Mouse (Mus musculus) adrenal gland, adult (tissue): ENCODE data around the gene Mark2.

ENCODE experiments used
- DNase-seq, 2 experiments: peaks; one replicate each; pipeline ENCODE4 v3.0.0; 2022 to 2023; ENCODE audit warnings: low spot score in 1 of 2; ENCODE audit not compliant: inconsistent age in 2 of 2

The Mark2 gene

DNA sequence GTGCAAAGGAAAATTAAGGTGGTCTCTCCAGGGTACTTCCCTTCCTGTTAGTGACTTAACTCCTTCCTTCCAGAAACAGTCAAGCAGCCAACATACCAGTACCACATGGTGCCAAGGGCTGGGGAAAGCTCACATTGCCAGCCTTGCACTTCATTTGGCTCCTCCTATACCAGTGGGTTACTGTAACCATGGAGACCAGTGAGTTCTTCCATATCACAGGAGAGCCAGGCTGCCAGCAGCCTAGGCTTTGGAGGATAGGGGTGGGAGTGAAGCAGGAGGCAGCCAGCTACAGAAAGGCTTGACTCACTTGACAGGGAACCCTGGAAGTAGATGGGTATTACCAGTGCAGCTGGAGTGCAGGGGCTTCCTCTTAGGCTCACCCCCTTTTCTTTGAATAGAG lies 42.6 kb downstream of the Mark2 start:
- DNase-seq = no peak

DNA sequence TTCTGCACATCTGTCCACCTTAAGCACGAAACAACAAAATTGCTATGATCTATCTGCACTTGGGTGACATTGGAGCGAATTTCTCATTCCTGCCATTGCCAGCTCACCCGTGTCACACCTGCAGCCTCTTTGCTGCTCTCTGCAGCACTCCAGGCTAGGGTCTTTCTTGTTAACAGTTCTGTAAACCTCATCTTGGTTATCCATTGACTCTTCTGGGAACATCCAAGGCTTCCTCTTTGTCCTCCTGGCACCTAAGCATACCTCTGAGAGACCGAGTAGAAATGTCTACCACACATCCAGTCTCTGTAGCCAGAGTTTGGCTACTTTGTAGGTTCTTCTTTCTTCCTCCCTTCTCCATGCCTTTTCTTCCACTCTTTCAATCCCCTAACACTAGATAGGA lies 45.7 kb downstream of the Mark2 start:
- DNase-seq = no peak

DNA sequence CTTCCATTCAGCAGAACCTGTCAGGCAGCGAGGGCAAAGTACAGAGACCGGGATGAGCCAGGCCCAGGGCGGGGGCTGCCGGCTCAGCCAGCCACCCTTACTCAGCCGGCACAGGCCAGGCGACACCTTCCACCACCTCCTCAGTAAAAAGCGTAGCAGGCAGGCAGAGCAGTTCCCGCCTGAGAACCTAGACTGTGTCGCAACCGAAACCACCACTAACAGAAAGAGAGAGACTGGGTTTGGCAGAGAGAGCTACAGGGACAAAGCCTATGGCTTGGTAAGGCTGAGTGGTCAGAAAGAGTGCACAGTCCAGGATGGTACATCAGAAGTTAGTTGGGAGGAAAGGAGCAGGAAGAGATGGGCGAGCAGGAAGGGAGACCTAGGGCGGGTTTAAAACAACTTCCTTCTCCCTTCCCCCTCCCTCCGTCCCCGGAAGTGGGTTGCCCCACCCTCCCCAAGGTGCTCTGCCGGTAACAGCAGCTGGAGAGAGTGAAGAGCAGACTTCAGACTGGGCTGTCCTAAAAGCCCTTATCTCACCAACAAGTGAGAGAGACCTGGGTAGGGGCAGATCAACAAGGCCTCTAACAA lies 46.5 kb downstream of the Mark2 start:
- DNase-seq = no peak

DNA sequence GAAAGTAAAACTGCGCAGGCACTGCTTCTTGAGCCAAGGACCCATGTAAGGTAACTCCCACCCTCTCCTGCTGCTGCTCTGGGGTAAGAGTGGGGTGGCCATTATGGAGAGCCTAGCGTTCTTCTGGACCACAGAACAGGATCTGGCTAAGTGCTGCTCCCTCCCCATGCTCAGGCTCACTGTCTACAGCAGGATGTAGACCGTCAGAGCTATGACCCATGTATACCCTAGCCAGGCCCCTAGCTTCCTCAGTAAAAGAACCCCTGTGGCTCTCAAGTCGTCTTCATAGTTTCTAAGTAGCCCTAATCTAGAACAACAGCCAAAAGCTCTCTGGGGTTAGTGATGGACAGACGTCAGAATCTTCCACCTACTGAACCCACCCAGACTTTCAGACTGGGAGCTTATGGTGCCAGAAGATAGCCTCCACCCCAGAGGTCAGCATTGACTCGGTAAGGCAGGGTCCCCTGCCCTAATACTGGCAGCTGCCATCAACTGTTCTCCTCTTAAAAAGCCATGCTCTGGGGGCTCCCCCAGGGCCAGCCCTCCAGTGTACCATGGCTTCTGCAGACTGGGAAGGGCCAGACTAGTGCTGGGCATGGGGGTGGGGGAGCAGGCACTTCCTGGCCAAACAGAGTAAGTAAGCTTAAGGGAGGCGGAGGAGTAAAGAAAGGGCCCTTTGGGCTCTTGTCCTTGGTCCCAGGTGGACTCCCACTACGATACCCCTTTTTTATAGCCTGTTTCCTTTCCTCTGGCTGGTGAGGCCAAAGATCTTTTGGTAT lies 47.4 kb downstream of the Mark2 start:
- DNase-seq = peak in 1 of 2 experiments; percentile 28

DNA sequence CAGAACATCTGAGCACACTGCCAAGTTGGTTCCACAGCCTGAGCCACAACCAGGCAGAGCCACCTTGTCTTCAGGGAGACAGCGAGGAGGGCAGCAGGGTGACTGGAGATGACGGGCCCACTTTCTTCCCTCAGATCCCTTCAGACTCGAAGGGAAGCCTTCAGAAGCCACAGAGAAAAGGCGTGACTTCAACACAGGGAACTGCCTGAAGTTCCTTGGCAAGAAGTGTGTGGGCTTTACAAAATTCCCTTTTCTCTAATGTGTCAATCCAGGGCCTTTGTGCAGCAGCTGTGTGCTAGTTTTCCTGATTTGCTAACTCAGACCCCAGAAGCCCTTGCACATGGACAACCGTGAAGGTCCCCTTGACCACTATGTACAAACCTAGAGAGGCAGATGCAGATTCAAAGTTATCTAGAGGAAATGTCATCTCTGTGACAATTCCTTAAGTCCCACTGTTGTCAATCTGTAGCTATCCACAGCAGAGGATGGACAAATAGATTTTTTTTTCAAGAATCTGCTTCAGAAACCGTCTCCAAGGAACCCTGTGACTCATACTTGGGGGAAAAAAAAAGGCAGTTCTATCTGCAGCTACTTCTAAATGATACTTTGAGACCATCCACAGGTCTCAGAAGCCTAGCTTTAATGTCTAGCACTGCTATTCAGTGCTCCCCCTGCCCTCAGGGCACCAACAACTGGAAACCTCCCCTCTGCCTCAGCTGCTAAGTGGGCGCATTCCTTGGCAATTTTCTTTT lies 49.5 kb downstream of the Mark2 start:
- DNase-seq = peak in 1 of 2 experiments; percentile 37

DNA sequence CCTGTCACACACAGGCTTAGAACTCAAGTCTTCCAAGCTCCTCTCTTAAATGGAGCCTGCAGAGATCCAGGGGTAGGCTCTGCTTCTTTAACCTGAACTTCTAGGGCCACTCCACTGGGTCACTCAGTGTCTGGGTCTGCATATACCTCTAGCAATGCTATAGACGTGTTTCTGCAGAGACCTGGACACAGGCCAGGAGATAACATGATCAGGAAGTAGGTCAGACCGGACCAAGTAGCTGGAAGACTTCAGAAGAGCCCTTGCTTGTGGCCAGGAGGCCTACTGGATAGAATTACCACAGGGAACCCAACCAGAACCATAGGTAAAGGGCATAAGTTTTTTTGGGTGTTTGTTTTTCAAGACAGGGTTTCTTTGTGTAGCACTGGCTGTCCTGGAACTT lies 51.9 kb downstream of the Mark2 start:
- DNase-seq = no peak

DNA sequence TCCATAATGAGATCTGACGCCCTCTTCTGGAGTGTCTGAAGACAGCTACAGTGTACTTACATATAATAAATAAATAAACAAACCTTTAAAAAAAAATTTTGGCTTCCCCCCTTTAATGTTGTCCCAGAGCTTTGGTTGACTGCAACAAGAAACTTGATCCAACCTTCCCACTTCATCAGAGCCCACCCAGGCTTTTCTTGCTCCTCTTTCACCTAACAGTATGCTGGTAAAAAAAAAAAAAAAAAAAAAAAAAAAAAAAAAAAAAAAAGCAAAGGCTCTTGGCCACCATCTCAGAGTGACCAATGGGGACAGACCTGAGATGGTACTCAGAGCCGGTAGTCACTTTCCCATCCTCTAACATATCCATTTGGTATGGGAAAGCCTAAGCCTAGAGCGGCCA lies 53.4 kb downstream of the Mark2 start:
- no peak for DNase-seq

DNA sequence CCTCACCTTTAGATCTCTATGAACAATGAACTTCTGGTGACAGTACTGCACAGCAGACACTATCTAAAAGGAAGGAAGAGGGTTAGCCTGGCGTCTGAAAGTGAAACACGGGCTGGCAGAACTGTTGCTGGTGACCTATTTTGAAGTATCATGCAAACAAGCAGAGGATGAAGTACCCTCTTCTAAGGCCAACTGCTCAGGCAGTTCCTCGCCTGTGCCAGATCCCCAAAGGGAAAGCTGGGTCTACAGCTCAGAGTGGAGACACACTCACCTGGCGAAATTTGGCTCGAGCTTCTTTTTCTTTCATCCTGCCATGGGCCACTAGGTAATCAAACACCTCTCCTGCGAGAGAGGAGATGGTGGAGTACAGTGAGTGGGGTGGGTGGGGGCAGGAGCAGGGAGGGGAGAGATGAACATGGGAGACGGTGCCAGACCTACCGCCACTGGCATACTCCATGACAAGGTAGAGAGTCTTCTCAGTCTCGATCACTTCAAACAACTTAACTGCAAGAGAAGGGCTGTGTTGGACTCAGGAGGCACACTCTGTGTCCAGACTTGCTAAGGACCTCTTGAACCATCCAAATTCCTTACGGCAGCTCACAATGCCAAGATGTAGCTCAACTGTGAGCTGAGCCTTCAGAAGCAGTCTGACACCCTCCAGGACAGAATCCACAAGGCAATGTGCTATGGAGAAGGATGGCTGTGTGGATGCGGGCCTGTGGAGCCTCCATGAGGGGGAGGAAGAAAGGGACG lies 54.9 kb downstream of the Mark2 start:
- DNase-seq = no peak

DNA sequence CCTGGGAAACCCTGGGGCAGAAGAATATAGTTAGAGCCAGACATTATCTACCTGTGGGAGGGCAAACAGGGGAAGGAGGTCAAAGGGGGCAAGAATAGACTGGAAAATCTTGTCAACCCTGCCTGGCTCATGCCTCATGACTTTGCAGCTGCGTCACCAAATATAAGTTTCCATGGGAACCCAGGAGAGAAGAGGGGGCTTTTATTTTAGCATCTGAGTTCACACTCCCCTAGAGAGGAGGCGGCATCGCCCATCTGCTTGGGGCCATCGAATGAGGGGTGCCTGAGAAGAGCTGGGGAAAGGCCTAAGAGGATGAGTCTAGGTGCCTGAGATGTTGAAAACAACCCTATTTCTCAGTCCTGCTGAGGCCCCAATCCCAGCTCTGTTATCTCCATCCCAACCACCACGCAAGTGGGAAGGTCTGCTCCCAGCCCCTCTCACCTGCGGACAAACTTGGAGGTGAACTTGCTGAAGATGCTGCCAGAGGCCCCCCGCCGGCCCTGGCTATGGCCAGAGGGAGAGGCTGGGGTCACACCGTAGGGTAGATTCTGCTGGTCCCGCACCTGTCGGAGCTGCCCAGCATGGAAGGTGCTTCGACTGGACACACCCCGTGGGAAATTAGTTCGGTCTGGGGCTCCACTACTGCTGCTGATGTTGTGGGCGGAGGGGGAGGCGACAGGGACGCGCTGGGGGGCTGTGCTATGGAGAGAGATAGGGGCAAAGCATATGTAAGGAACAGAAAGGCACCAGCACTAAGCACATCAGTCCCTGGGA lies 60.9 kb downstream of the Mark2 start:
- peak in 1 of 2 experiments; percentile 31 for DNase-seq

DNA sequence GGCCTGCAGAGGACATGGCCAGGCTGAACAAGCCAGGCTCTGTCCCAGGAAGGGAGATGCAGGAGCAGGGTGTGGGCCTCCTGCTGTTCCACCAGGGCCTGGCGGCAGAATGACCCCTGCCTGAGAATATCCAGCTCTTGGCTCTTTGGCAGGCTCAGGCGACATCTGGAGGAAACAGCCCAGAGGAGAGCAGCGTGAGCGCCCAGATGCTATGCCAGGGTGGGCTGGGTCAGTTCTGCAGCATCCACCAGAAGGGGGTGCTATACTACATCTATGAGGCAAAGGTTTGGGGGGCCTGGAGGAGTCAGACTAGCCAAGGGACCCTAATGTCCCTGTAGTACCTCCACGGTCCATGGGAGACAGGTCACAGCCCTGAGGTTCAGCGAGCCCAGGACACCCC lies 62.5 kb downstream of the Mark2 start:
- peak; percentile 46 to 78 for DNase-seq

DNA sequence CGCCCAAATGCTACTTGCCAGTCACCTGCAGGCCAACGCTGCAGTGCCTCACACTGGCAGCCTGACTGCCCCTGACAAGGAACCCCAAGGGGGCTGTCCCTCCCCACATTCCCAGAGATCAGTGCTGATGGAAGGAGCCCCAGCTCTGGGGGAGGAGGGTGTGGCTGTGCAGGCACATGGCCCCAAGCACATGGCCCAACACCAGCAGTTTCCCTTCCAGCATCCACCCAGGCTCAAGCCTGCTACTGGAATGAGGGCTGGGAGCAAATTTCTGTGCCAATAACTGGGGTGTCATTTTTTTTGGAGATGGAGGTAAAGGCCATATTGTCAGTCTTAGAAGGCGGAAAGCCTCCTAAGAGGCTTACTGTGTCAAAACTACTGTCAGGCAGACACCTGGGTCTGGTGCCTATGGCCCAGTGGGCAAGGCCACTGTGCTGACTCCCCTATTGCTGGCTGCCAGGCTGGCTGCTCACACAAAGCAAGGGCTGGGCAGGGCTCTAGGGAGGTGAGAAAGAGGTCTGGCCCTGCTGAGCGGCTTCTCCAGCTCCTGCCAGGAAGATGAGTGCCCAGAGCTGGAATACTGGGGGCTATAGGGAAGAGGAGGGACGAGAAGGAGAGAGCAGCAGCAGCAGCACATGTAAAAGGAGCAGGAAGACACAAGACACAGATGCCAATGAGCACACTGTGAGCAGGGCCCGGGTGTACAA lies 63.3 kb downstream of the Mark2 start:
- peak in 1 of 2 experiments; percentile 49 for DNase-seq

DNA sequence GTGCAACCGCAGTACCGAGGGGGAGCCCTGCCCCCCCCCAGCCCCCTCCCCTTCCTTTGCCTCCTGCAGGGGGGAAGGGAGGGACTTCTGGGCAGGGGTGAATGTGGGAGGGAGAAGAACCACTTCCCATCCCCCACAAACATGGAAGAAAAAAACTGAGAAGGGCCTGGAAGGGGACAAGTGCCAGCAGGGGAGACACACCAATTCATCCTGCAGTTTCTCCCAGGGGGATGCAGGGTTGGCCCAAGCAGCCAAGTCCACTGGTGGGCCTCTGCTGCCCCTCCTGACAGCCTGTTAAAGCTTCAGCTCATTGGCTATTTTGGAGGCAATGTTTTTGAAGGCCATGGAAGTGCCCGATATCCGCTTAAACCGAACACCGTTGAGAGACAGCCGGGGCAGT lies 64.9 kb downstream of the Mark2 start:
- DNase-seq = peak in 1 of 2 experiments; percentile 29

DNA sequence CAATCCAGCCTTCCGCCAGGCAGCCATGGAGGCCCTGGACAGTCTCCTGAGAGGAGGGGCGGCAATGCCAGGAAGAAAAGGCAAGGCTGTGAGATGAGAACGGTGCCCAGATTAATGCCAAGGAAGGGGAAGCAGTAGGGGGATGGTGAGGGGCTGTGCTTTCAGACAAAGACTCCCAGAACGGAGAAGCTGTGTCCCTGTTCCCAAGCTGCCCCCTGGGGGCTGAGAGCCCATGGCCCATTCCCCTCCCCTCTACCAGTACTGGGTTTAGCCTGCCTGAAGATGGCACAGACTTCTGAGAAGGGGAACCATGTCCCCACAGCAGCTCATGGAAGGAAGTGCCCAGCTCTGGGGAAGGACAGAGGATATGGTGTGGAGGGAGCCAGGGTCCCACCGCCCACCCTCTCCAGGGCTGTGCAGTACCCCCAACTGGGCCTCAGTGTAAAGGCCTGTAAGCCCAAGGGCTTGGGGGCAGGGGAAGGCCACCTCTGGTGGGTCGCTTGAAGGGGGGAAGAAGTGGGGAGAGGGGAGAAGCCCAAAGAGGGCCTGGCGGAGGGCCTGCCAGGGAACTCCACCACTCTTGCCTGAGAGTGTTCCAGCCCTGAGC lies 65.5 kb downstream of the Mark2 start:
- peak in 1 of 2 experiments; percentile 55 for DNase-seq

DNA sequence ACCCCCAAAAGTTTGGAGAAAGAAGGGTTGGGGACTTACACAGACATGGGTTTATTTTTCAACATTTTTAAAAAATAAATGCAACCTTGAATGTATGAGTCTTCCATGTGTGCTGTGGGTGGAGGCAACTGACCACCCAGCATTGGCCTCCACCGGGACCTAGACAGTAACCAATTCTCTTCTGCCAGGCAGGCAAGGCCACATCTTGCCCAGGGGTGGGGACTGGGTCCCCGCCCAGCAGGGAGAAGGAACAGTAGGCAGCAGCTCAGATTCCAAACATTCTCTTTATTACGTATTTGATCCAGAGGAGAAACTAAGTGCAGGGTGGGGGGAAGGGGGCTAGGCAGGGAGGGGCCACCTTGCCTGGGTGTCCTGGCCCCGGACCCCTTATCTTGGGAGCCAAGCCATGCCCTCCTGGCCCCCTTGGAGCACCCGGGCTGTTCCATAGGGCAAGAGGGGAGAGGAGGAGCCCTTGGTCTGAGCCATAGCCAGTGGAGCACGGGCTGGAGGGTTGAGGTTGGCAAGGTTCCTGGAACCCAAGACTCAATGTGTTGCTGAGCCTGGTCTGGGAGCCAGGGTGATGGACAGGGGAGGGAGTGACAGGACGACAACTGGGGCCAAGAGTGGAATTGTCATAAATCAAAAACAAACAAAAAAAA lies 66.4 kb downstream of the Mark2 start:
- DNase-seq = peak; percentile 56 to 76

DNA sequence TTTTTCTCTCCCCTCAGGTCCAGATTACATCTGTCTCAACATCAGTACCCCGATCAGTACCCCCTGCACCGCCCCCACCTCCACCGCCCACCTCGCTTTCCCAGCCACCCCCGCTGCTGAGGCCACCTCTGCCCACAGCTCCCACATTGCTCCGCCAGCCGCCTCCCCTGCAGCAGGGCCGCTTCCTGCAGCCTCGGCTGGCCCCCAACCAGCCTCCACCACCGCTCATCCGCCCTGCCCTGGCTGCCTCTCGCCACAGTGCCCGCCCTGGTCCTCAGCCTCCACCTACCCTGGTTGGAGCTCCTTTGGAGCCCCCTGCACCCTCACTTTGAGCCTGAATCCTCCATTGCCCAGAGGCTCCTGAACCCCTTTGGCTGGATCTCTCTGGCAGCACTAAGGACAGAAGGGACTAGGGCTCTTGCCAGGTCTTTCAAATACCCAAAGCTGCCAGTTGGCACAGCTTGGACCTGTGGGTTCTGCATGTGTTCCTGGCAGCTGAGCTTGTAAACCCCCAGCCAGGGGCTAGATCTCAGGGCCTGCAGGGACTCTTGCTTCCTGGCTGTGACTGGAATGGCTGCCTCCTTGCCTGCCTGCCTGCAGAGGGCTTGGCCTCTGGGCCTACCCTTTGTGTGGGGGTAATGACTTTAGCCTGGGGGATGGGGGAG lies 67.2 kb downstream of the Mark2 start:
- DNase-seq = peak; percentile 38 to 75

DNA sequence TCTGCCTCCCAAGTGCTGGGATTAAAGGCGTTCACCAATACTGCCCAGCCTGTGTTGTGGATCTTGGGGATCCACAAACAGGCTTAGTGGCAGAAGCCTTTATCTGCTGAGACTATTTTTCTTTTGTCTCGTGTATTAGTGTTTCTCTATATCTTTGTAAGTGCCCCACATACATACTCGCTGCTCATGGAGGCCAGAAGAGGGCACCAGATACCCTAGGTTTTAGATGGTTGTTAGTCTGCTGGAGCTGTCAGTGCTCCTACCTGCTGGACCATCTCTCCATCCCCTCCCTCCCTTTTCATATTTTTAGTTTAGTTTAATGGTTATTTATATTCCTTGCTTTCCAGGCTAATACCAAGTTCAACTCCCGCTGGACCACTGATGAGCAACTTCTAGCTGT lies 68.2 kb downstream of the Mark2 start:
- DNase-seq = peak in 1 of 2 experiments; percentile 35

DNA sequence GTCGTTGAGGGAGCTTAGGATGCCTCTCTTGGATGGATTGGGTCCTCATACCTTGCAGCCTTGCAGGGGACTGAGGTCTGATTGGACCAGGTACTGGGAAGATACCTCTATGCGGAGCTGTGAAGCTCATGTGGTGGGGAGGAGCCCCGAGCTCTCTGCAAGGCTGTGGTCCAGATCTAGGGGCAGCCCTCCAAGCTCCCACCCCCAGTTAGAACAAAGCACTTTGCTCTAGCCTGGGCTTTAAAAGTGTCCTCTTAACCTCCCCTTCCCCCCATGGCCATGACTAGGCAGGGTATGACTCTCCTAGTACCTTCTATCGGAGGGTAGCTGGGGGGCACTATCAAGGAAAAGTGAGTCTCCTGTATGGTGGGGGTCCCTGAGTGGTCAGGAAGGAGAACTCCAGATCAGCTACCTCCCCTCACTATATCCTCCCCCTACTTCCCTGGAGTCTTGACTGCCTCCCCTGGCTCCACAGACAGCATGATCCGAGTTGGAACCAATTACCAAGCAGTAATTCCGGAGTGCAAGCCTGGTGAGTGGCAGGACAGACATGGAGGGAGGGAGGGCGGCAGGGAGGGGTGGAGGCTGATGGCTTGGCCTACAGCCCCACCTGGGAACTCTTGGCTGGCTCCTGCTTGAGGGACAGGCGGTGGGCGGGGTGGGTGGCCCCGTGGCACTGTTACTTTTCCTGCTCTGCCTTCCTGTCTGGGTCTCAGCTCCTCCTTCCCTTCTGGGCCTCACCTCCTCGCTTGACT lies 72.2 kb downstream of the Mark2 start:
- DNase-seq = peak in 1 of 2 experiments; percentile 57

DNA sequence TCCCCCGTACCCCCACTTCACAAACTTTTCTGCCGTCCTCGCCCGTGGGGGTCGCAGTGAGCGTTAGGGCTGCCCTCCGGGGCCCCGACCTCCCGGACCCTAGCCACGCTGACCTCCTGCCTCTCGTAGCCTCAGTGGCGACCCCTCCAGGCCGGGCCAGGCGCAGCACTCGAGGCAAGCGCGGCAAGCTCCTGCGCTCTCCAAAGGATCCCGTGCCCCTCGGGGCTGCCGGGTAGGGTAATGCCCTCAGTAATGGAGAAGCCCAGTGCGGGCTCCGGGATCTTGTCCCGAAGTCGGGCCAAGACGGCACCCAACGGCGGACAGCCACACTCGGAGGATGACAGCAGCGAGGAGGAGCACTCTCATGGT lies 73.0 kb downstream of the Mark2 start:
- DNase-seq = peak; percentile 72 to 91
